Mouse (Mus musculus) limb, embryonic 15.5 days (tissue): ENCODE data around the gene Ccdc106. TPM values are rescaled to one million over a fixed set of nuclear protein-coding genes. Genes with fewer than 3 reads are reported as not detected.
"Not testable (repeated sequence)": the region's sequence is repeated elsewhere in the genome, so short reads cannot be mapped to it uniquely, and the experiment has no call there.

Experiments used
- ATAC-seq: fragments of 200-750 bp; cut with Nextera tagmentation; 2 replicates; pipeline ENCODE4 v1.8.0; 2017; ENCODE audit warnings: low read depth, moderate TSS enrichment; ENCODE audit not compliant: insufficient number of reproducible peaks, low FRiP score, low TSS enrichment
- H3K27ac ChIP-seq: fragments of 300-500 bp; sonication (generic); 2 replicates; pipeline ENCODE4 v1.5.1; 2015; ENCODE audit warnings: moderate library complexity, mild to moderate bottlenecking, inconsistent platforms
- H3K27me3 ChIP-seq: fragments of 300-500 bp; sonication (generic); 2 replicates; pipeline ENCODE4 v1.6.1; 2015; ENCODE audit warnings: inconsistent platforms
- H3K36me3 ChIP-seq: fragments of 300-500 bp; sonication (generic); 2 replicates; pipeline ENCODE4 v1.6.1; 2015; ENCODE audit warnings: inconsistent platforms
- H3K4me1 ChIP-seq: fragments of 300-500 bp; sonication (generic); 2 replicates; pipeline ENCODE4 v1.6.1; 2015; ENCODE audit warnings: inconsistent platforms
- H3K4me2 ChIP-seq: fragments of 300-500 bp; sonication (generic); 2 replicates; pipeline ENCODE4 v1.6.1; 2015; ENCODE audit warnings: mild to moderate bottlenecking, inconsistent platforms
- H3K4me3 ChIP-seq: fragments of 300-500 bp; sonication (generic); 2 replicates; pipeline ENCODE4 v1.5.1; 2015; ENCODE audit warnings: mild to moderate bottlenecking, inconsistent platforms
- H3K9ac ChIP-seq: fragments of 300-500 bp; sonication (generic); 2 replicates; pipeline ENCODE4 v1.6.1; 2015; ENCODE audit warnings: inconsistent platforms
- H3K9me3 ChIP-seq: fragments of 300-500 bp; sonication (generic); 2 replicates; pipeline ENCODE4 v1.6.1; 2016; ENCODE audit warnings: inconsistent platforms
- WGBS: fragments of 180-500 bp; shearing (Covaris S2); methylation state at CpG from one replicate; pipeline ENCODE4 v1.1.7; 2015; 5-methylcytosine and 5-hydroxymethylcytosine counted together
- polyA plus RNA-seq: library from polyadenylated mRNA; unstranded; fragments of >200 nt; fragmentation: Nextera tagmentation; extraction: Ambion mirVana; gene quantifications from 2 replicates; pipeline ENCODE4 v1.2.1, GENCODE M21; 2015

Ccdc106 gene
- polyA plus RNA-seq, 1 experiment from 2014 or later, result 37.3 TPM

GRCm38 (mm10) chr7:5074984-5075383, 54.6 kb downstream of the Ccdc106 start:
- Histone ChIP-seq H3K4me3 (no peak overlapping the region), H3K4me1 (no peaks in the 10 kb centered on the region), H3K27me3 (no peaks in the 10 kb centered on the region), H3K36me3 (peaks cover 86% of the 10 kb centered on the region), H3K4me2 (no peak overlapping the region), H3K9ac (no peak overlapping the region), H3K9me3 (no peaks in the 10 kb centered on the region), H3K27ac (no peak overlapping the region)
- no peak for ATAC-seq
- 89% methylated on average over 5 of the region's 5 CpGs for WGBS

DNA sequence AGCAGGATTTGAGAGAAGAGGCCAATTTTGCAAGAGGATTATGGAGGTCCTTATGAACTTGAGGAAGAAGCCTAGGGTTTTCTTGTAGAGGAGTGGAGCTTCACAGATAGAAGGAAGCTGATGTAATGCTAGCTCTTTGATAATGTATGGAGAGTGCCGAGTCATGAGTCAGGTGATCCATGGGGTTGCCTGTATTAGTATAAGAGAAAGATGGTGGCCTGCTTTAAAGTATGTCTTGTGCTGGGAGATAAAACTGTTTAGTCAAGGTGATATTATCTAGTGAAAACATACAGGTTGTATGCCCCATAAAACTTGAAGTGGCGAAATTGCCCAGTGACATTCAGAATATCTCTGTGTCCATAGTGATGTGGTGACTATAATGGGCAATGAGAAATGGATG, 56.6 kb downstream of the Ccdc106 start:
- ATAC-seq, result no peak
- H3K27ac ChIP-seq, result no peak overlapping the region
- no peak overlapping the region for H3K9ac ChIP-seq
- H3K27me3 ChIP-seq, result no peaks in the 10 kb centered on the region
- H3K4me3 ChIP-seq, result no peak overlapping the region
- H3K36me3 ChIP-seq, result peaks cover 68% of the 10 kb centered on the region
- H3K9me3 ChIP-seq, result no peaks in the 10 kb centered on the region
- no peak overlapping the region for H3K4me2 ChIP-seq
- 81% methylated on average over 2 of the region's 2 CpGs for WGBS
- peaks cover 15% of the 10 kb centered on the region for H3K4me1 ChIP-seq

- H3K36me3 ChIP-seq, result peaks cover 53% of the 10 kb centered on the region
- H3K9me3 ChIP-seq, H3K27me3 ChIP-seq: not testable (repeated sequence)
- H3K27ac ChIP-seq, result peak overlapping the region; percentile 92
- H3K9ac ChIP-seq, result peak overlapping the region; percentile 48; the same call in 1 of the 2 replicates
- H3K4me1 ChIP-seq, result peaks cover 26% of the 10 kb centered on the region
- peak overlapping the region; percentile 99 for H3K4me3 ChIP-seq
- H3K4me2 ChIP-seq, result peak overlapping the region; percentile 77
- 38% methylated on average over 10 of the region's 13 CpGs for WGBS
- ATAC-seq, result 0 out of 2 replicates have a peak, but pooled peaks have one; percentile 15
Measured at GRCm38 (mm10) chr7:5079365-5080009, 59.1 kb downstream of the Ccdc106 start.

- WGBS, result under 1% methylated on average over 73 of the region's 81 CpGs
- H3K9me3 ChIP-seq, result no peaks in the 10 kb centered on the region
- peak within 1 kb of the TSS; percentile 99 for H3K4me3 ChIP-seq
- H3K36me3 ChIP-seq, result peaks cover 48% of the 10 kb centered on the region
- peak; percentile 97 for ATAC-seq
- H3K27me3 ChIP-seq, result no peaks in the 10 kb centered on the region
- H3K4me1 ChIP-seq, result peaks cover 26% of the 10 kb centered on the region
- H3K4me2 ChIP-seq, result peak within 1 kb of the TSS; percentile 77
- peak within 1 kb of the TSS; percentile 98 for H3K9ac ChIP-seq
- peak within 1 kb of the TSS; percentile 92 for H3K27ac ChIP-seq
Measured at GRCm38 (mm10) chr7:5080010-5080751, 59.8 kb downstream of the Ccdc106 start, which contains the start of gene Epn1. TSS of gene Epn1 (plus strand) at chr7:5080235.

GRCm38 (mm10) chr7:5080815-5081214, 60.5 kb downstream of the Ccdc106 start:
- Histone ChIP-seq H3K4me3 (peak overlapping the region; percentile 99), H3K36me3 (peaks cover 50% of the 10 kb centered on the region), H3K4me2 (peak overlapping the region; percentile 77), H3K27ac (peak overlapping the region; percentile 92), H3K9ac (peak overlapping the region; percentile 98), H3K9me3 (no peaks in the 10 kb centered on the region), H3K4me1 (peaks cover 28% of the 10 kb centered on the region), H3K27me3 (no peaks in the 10 kb centered on the region)
- 5% methylated on average over 6 of the region's 6 CpGs for WGBS
- no peak for ATAC-seq

- WGBS, result 70% methylated on average over 6 of the region's 6 CpGs
- H3K9me3 ChIP-seq, result no peaks in the 10 kb centered on the region
- peaks cover 28% of the 10 kb centered on the region for H3K4me1 ChIP-seq
- ATAC-seq, result no peak
- H3K27ac ChIP-seq, result no peak overlapping the region
- 0 out of 2 replicates have a peak overlapping the region, but pooled peaks have one; percentile 7 for H3K9ac ChIP-seq
- H3K27me3 ChIP-seq, result no peaks in the 10 kb centered on the region
- peak overlapping the region; percentile 77 for H3K4me2 ChIP-seq
- H3K36me3 ChIP-seq, result peaks cover 47% of the 10 kb centered on the region
- H3K4me3 ChIP-seq, result peak overlapping the region; percentile 99
Measured at GRCm38 (mm10) chr7:5081241-5081640, 60.9 kb downstream of the Ccdc106 start.

GRCm38 (mm10) chr7:5081939-5082338, 61.6 kb downstream of the Ccdc106 start:
- no peak overlapping the region for H3K4me2 ChIP-seq
- H3K27me3 ChIP-seq, result no peaks in the 10 kb centered on the region
- 97% methylated on average over 2 of the region's 2 CpGs for WGBS
- no peak overlapping the region for H3K27ac ChIP-seq
- H3K4me3 ChIP-seq, result no peak overlapping the region
- no peaks in the 10 kb centered on the region for H3K9me3 ChIP-seq
- ATAC-seq, result no peak
- H3K9ac ChIP-seq, result 0 out of 2 replicates have a peak overlapping the region, but pooled peaks have one; percentile 7
- peaks cover 29% of the 10 kb centered on the region for H3K4me1 ChIP-seq
- H3K36me3 ChIP-seq, result peaks cover 44% of the 10 kb centered on the region

DNA sequence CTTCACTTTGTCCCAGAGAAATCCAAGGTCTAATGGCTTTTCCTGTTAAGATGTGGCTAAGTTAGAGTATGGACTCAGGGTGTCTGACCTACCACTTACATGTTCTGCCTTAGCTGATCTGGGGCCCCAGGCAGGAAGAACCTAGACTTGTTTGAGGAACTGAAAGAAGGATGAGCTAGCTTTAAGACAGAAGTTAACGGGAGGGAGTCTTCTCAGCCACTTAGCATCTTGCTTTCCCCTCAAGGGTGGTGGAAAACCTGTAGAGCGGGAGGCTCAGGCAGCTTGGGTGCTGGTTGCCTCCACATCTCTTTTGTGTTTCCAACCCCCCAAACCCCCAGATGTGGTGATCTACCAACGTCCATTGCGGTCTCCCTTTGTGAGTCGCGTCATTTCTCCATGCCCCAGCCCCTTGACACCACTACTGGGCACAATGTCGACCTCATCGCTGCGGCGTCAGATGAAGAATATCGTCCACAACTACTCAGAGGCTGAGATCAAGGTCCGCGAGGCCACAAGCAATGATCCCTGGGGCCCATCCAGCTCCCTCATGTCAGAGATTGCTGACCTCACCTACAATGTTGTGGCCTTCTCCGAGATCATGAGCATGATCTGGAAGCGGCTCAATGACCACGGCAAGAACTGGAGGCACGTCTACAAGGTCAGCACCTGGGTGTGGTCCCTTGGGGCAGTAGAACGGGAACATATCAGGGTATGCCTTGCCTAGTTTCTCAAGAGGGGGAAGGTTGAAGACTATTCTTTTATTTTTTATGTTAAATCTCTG, 63.2 kb downstream of the Ccdc106 start:
- peaks cover 31% of the 10 kb centered on the region for H3K4me1 ChIP-seq
- H3K9ac ChIP-seq, result no peak overlapping the region
- H3K9me3 ChIP-seq, result no peaks in the 10 kb centered on the region
- H3K27ac ChIP-seq, result no peak overlapping the region
- peaks cover 33% of the 10 kb centered on the region for H3K36me3 ChIP-seq
- 91% methylated on average over 18 of the region's 18 CpGs for WGBS
- no peak for ATAC-seq
- H3K27me3 ChIP-seq, result no peaks in the 10 kb centered on the region
- H3K4me2 ChIP-seq, result no peak overlapping the region
- no peak overlapping the region for H3K4me3 ChIP-seq

DNA sequence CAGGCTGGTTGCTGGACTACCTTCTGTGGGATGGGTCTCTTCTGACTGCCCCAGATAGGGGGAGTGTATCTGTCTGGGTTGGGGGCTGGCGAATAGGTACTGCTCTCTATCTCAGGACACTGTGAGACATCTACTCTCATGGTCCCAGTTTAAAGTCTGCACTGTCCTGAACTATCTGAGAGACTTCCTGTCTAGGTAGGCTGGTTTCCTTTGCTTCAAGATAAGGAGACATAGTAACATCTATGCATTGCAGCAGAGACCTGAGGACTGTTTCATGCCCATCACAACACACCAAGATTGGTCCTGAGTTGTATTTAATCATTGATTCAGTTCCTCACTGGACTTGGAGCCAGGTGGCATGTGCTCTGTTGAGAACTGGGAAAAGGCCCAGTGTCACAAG, 65.2 kb downstream of the Ccdc106 start:
- no peak overlapping the region for H3K4me2 ChIP-seq
- no peak overlapping the region for H3K4me3 ChIP-seq
- no peaks in the 10 kb centered on the region for H3K9me3 ChIP-seq
- no peak overlapping the region for H3K27ac ChIP-seq
- peaks cover 44% of the 10 kb centered on the region for H3K36me3 ChIP-seq
- no peak overlapping the region for H3K9ac ChIP-seq
- no peak for ATAC-seq
- WGBS, result 90% methylated on average over 1 of the region's 1 CpGs
- no peaks in the 10 kb centered on the region for H3K27me3 ChIP-seq
- peaks cover 30% of the 10 kb centered on the region for H3K4me1 ChIP-seq

DNA sequence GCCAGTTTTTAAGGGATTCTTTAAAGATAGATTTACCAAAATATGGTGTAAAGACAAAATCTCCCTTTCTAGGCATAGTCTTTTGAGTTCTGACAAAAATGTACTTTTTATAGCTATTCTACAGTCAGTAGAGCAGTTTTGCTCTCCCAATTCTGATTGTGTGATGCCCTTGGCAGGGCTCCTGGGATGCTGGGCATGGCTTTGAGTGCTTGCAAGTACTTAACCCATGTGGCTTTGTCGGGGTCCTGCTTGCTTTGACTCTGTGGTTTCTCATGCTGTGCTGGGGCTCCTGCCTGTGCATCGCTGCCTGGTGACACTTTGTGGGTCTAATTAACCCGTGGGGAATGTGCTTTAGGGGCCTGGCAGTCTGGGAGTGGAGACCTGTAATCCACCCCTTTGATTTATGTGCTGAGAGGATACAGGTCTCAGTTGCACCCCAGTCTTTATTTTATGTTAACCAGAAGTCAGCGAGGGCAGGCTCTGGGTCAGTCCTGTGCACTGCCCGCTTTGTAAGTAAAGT, 66.6 kb downstream of the Ccdc106 start:
- peaks cover 58% of the 10 kb centered on the region for H3K36me3 ChIP-seq
- H3K4me3 ChIP-seq, result no peak overlapping the region
- peaks cover 15% of the 10 kb centered on the region for H3K4me1 ChIP-seq
- H3K9ac ChIP-seq, result no peak overlapping the region
- WGBS, result 30% methylated on average over 5 of the region's 5 CpGs
- no peaks in the 10 kb centered on the region for H3K27me3 ChIP-seq
- no peak for ATAC-seq
- H3K9me3 ChIP-seq, result no peaks in the 10 kb centered on the region
- no peak overlapping the region for H3K27ac ChIP-seq
- H3K4me2 ChIP-seq, result no peak overlapping the region

GRCm38 (mm10) chr7:5087886-5088285, 67.5 kb downstream of the Ccdc106 start:
- Histone ChIP-seq H3K4me2 (no peak overlapping the region), H3K27me3 (no peaks in the 10 kb centered on the region), H3K4me1 (peaks cover 10% of the 10 kb centered on the region; the same call in 1 of the 2 replicates), H3K9ac (no peak overlapping the region), H3K4me3 (no peak overlapping the region), H3K36me3 (peaks cover 67% of the 10 kb centered on the region), H3K27ac (no peak overlapping the region), H3K9me3 (no peaks in the 10 kb centered on the region)
- ATAC-seq, result no peak
- 77% methylated on average over 4 of the region's 4 CpGs for WGBS
